Mouse (Mus musculus): ENCODE results near the gene Nabp2. TPM values are rescaled to one million over a fixed set of nuclear protein-coding genes. Genes with fewer than 3 reads are reported as not detected.
A peak's percentile ranks its signal among the peaks of the same experiment; 100 is the strongest.

Nabp2 gene
- polyA plus RNA-seq, 1 experiment from 2014 or later, result 33.8 TPM

- TF ChIP-seq EP300 (IDR thresholded peaks at IDR 0.05; ENCODE audit: low read depth), result no peak
- TF ChIP-seq CTCF (IDR thresholded peaks at IDR 0.05; ENCODE audit: low read depth), result no peak
- no peak overlapping the region for H3K4me3 ChIP-seq (ENCODE audit: low read depth, low read length)
- 89% methylated on average over 7 of the region's 7 CpGs for WGBS (ENCODE audit: insufficient replicate concordance)
- no peak for ATAC-seq
- H3K27me3 ChIP-seq (ENCODE audit: insufficient read depth, low read length), result no peaks in the 10 kb centered on the region
- H3K9me3 ChIP-seq (ENCODE audit: low read length), result no peaks in the 10 kb centered on the region
- H3K4me2 ChIP-seq (ENCODE audit: low read depth, low read length), result no peak overlapping the region
- H3K27ac ChIP-seq (ENCODE audit: low read depth), result no peak overlapping the region
- DNase-seq, result no peak
- no peak overlapping the region for H3K9ac ChIP-seq (replicated peaks)
- peaks cover 92% of the 10 kb centered on the region for H3K36me3 ChIP-seq (replicated peaks; ENCODE audit: insufficient read depth, low read length)
- no peaks in the 10 kb centered on the region for H3K4me1 ChIP-seq (ENCODE audit: insufficient read depth)
These were observed 25.4 kb downstream of the Nabp2 start for GRCm38 (mm10) chr10:128385902-128386301.

GRCm38 (mm10) chr10:128382482-128382881 is 28.8 kb downstream of the Nabp2 start:
- Histone ChIP-seq H3K4me3 (ENCODE audit: low read depth, low read length) (no peak overlapping the region), H3K27me3 (ENCODE audit: insufficient read depth, low read length) (no peaks in the 10 kb centered on the region), H3K27ac (ENCODE audit: low read depth) (no peak overlapping the region), H3K4me1 (ENCODE audit: insufficient read depth) (peaks cover 10% of the 10 kb centered on the region), H3K36me3 (replicated peaks; ENCODE audit: insufficient read depth, low read length) (peaks cover 75% of the 10 kb centered on the region), H3K4me2 (ENCODE audit: low read depth, low read length) (no peak overlapping the region), H3K9ac (replicated peaks) (no peak overlapping the region), H3K9me3 (ENCODE audit: low read length) (no peaks in the 10 kb centered on the region)
- 74% methylated on average over 8 of the region's 8 CpGs for WGBS (ENCODE audit: insufficient replicate concordance)
- TF ChIP-seq CTCF (IDR thresholded peaks at IDR 0.05; ENCODE audit: low read depth) (no peak), EP300 (IDR thresholded peaks at IDR 0.05; ENCODE audit: low read depth) (no peak)
- no peak for DNase-seq
- peak; percentile 90 for ATAC-seq

- peak; percentile 65 for DNase-seq
- TF ChIP-seq CTCF (IDR thresholded peaks at IDR 0.05; ENCODE audit: low read depth), result no peak
- no peak for TF ChIP-seq EP300 (IDR thresholded peaks at IDR 0.05; ENCODE audit: low read depth)
- H3K27ac ChIP-seq (ENCODE audit: low read depth), result no peak overlapping the region
- H3K9ac ChIP-seq (replicated peaks), result no peak overlapping the region
- ATAC-seq, result no peak
- no peaks in the 10 kb centered on the region for H3K9me3 ChIP-seq (ENCODE audit: low read length)
- 87% methylated on average over 5 of the region's 5 CpGs for WGBS (ENCODE audit: insufficient replicate concordance)
- no peaks in the 10 kb centered on the region for H3K27me3 ChIP-seq (ENCODE audit: insufficient read depth, low read length)
- no peak overlapping the region for H3K4me3 ChIP-seq (ENCODE audit: low read depth, low read length)
- peaks cover 19% of the 10 kb centered on the region for H3K4me1 ChIP-seq (ENCODE audit: insufficient read depth)
- no peak overlapping the region for H3K4me2 ChIP-seq (ENCODE audit: low read depth, low read length)
- peaks cover 56% of the 10 kb centered on the region for H3K36me3 ChIP-seq (replicated peaks; ENCODE audit: insufficient read depth, low read length)
These were observed 30.7 kb downstream of the Nabp2 start for GRCm38 (mm10) chr10:128380565-128380964.

GRCm38 (mm10) chr10:128379260-128379659 is 32.0 kb downstream of the Nabp2 start:
- peaks cover 44% of the 10 kb centered on the region for H3K36me3 ChIP-seq (replicated peaks; ENCODE audit: insufficient read depth, low read length)
- no peak for ATAC-seq
- WGBS (ENCODE audit: insufficient replicate concordance), result 90% methylated on average over 7 of the region's 7 CpGs
- no peak overlapping the region for H3K9ac ChIP-seq (replicated peaks)
- H3K4me1 ChIP-seq (ENCODE audit: insufficient read depth), result peaks cover 19% of the 10 kb centered on the region
- no peak overlapping the region for H3K4me3 ChIP-seq (ENCODE audit: low read depth, low read length)
- no peak overlapping the region for H3K4me2 ChIP-seq (ENCODE audit: low read depth, low read length)
- no peak for DNase-seq
- no peaks in the 10 kb centered on the region for H3K27me3 ChIP-seq (ENCODE audit: insufficient read depth, low read length)
- TF ChIP-seq EP300 (IDR thresholded peaks at IDR 0.05; ENCODE audit: low read depth) (no peak), CTCF (IDR thresholded peaks at IDR 0.05; ENCODE audit: low read depth) (no peak)
- no peaks in the 10 kb centered on the region for H3K9me3 ChIP-seq (ENCODE audit: low read length)
- H3K27ac ChIP-seq (ENCODE audit: low read depth), result no peak overlapping the region

GRCm38 (mm10) chr10:128378462-128378861 is 32.8 kb downstream of the Nabp2 start:
- Histone ChIP-seq H3K9me3 (ENCODE audit: low read length) (no peaks in the 10 kb centered on the region), H3K27me3 (ENCODE audit: insufficient read depth, low read length) (no peaks in the 10 kb centered on the region), H3K27ac (ENCODE audit: low read depth) (no peak overlapping the region; the same call in 1 of the 2 replicates), H3K9ac (replicated peaks) (peak overlapping the region; percentile 97; the same call in 1 of the 2 replicates), H3K4me1 (ENCODE audit: insufficient read depth) (peaks cover 19% of the 10 kb centered on the region), H3K4me3 (ENCODE audit: low read depth, low read length) (no peak overlapping the region), H3K4me2 (ENCODE audit: low read depth, low read length) (no peak overlapping the region; the same call in 1 of the 2 replicates), H3K36me3 (replicated peaks; ENCODE audit: insufficient read depth, low read length) (peaks cover 36% of the 10 kb centered on the region)
- TF ChIP-seq CTCF (IDR thresholded peaks at IDR 0.05; ENCODE audit: low read depth) (no peak), EP300 (IDR thresholded peaks at IDR 0.05; ENCODE audit: low read depth) (no peak)
- ATAC-seq (no peak), DNase-seq (no peak)
- WGBS (ENCODE audit: insufficient replicate concordance), result 73% methylated on average over 3 of the region's 3 CpGs

GRCm38 (mm10) chr10:128377940-128378448 is 33.3 kb downstream of the Nabp2 start:
- ATAC-seq (no peak), DNase-seq (no peak)
- peaks cover 31% of the 10 kb centered on the region for H3K36me3 ChIP-seq (replicated peaks; ENCODE audit: insufficient read depth, low read length)
- peak overlapping the region; percentile 97 for H3K9ac ChIP-seq (replicated peaks)
- H3K27ac ChIP-seq (ENCODE audit: low read depth), result no peak overlapping the region; the same call in 1 of the 2 replicates
- WGBS (ENCODE audit: insufficient replicate concordance), result 65% methylated on average over 14 of the region's 14 CpGs
- no peaks in the 10 kb centered on the region for H3K9me3 ChIP-seq (ENCODE audit: low read length)
- H3K4me3 ChIP-seq (ENCODE audit: low read depth, low read length), result peak overlapping the region; percentile 96
- no peaks in the 10 kb centered on the region for H3K27me3 ChIP-seq (ENCODE audit: insufficient read depth, low read length)
- H3K4me2 ChIP-seq (ENCODE audit: low read depth, low read length), result peak overlapping the region; percentile 92
- TF ChIP-seq CTCF (IDR thresholded peaks at IDR 0.05; ENCODE audit: low read depth) (no peak), EP300 (IDR thresholded peaks at IDR 0.05; ENCODE audit: low read depth) (no peak)
- peaks cover 19% of the 10 kb centered on the region for H3K4me1 ChIP-seq (ENCODE audit: insufficient read depth)

Measured in liver, postnatal 0 days (tissue).